Mouse (Mus musculus) heart, embryonic 13.5 days (tissue): Measurements from ENCODE around the gene AI182371. TPM values are rescaled to one million over a fixed set of nuclear protein-coding genes. Genes with fewer than 3 reads are reported as not detected.

Source experiments
- ATAC-seq: fragments of 200-750 bp; cut with Nextera tagmentation; 2 replicates; pipeline ENCODE4 v1.8.0; 2017; ENCODE audit warnings: moderate TSS enrichment; ENCODE audit not compliant: insufficient number of reproducible peaks, low FRiP score, low TSS enrichment; ENCODE audit errors: extremely low read depth
- H3K27ac ChIP-seq: fragments of 300-500 bp; sonication (generic); replicated peaks from 2 replicates; pipeline ENCODE4 v1.5.1; 2015; ENCODE audit warnings: moderate library complexity, mild to moderate bottlenecking, inconsistent platforms
- H3K27me3 ChIP-seq: fragments of 300-500 bp; sonication (generic); replicated peaks from 2 replicates; pipeline ENCODE4 v1.6.1; 2015; ENCODE audit warnings: mild to moderate bottlenecking, inconsistent platforms
- H3K36me3 ChIP-seq: fragments of 300-500 bp; sonication (generic); 2 replicates; pipeline ENCODE4 v1.6.1; 2015; ENCODE audit warnings: mild to moderate bottlenecking, inconsistent platforms
- H3K4me1 ChIP-seq: fragments of 300-500 bp; sonication (generic); 2 replicates; pipeline ENCODE4 v1.6.1; 2015; ENCODE audit warnings: inconsistent platforms
- H3K4me2 ChIP-seq: fragments of 300-500 bp; sonication (generic); 2 replicates; pipeline ENCODE4 v1.6.1; 2015; ENCODE audit warnings: inconsistent platforms, mild to moderate bottlenecking, moderate library complexity
- H3K4me3 ChIP-seq: fragments of 300-500 bp; sonication (generic); 2 replicates; pipeline ENCODE4 v1.5.1; 2015; ENCODE audit warnings: moderate library complexity, mild to moderate bottlenecking, inconsistent platforms
- H3K9ac ChIP-seq: fragments of 300-500 bp; sonication (generic); 2 replicates; pipeline ENCODE4 v1.6.1; 2015; ENCODE audit warnings: inconsistent platforms, mild to moderate bottlenecking, moderate library complexity
- H3K9me3 ChIP-seq: fragments of 300-500 bp; sonication (generic); 2 replicates; pipeline ENCODE4 v1.6.1; 2016; ENCODE audit warnings: inconsistent platforms
- WGBS: fragments of 180-500 bp; shearing (Covaris S2); methylation state at CpG from one replicate; pipeline ENCODE4 v1.1.7; 2015; ENCODE audit warnings: mixed read lengths; 5-methylcytosine and 5-hydroxymethylcytosine counted together
- polyA plus RNA-seq: library from polyadenylated mRNA; unstranded; fragments of >200 nt; fragmentation: Nextera tagmentation; extraction: Ambion mirVana; gene quantifications from 2 replicates; pipeline ENCODE4 v1.2.1, GENCODE M21; 2015

Gene AI182371
- polyA plus RNA-seq, 1 experiment from 2014 or later: 0.35 TPM

DNA sequence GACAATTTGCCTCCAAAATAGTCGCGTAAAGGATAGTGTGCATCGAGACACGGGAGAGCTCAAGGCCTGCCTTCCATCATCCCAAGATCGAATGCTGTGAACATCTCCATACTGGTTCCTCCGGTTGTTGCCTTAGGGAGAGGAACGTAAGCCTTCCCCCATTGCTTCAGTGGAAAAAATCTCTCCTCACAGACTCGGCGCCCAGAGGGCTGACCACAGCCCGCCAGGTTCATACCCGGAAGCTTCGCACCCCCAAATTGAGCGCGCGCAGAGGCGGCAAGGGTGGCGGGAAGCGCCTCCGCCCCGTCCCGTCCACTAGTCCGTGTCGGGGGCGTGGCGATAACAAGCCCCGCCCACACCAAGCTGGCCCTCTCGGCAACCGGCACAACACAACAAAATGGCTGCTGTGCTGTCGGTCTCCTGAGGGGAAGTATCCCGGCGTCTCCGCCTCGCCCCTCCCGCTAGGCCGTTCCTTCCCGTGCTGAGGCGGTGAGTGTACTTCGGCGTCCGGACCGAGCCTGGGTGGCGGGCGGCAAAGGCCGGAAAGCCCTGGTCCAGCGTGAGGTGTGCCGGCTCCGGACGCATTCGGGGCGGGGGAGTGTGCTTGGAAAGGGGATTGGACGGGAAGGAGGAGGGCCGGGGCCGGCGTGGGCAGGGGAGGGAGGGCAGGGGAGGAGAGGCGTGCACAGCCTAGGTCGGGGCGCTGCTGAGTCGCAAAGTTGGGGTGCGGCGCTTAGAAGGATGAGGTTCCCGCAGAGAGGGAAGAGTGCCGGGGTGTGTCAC lies 8.0 kb upstream of the AI182371 start, which contains the start of gene Cntrl:
Cntrl (plus strand) TSS at position 352 of the 783 bp plus-strand sequence.
- peak within 1 kb of the TSS; percentile 75 for H3K4me3 ChIP-seq
- H3K4me1 ChIP-seq: peaks cover 14% of the 10 kb centered on the region
- WGBS: under 1% methylated on average over 62 of the region's 62 CpGs

DNA sequence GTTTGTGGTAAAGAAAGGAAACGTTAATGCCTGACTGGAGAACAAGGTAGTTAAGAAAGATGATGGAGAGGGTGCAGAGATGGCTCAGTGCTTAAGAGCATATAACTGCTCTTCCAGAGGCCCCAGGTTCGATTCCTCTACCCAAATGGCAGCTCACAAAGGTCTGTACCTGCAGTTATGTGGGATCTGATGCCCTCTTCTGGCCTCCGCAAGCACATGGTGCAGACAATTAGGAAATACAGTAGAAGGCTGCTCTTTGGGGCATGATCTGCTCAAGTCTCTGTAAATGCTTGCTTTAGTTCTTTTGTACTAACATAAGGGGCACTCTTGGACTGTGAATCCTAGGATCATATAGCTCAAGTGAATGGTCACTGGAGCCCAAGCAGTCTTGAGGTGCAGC lies 7.4 kb upstream of the AI182371 start:
- peak overlapping the region; percentile 75 for H3K4me3 ChIP-seq
- H3K4me1 ChIP-seq: peaks cover 14% of the 10 kb centered on the region
- H3K4me2 ChIP-seq: peak overlapping the region; percentile 86
- no peaks in the 10 kb centered on the region for H3K27me3 ChIP-seq
- H3K36me3 ChIP-seq: no peaks in the 10 kb centered on the region
- ATAC-seq: no peak
- no peaks in the 10 kb centered on the region for H3K9me3 ChIP-seq
- H3K27ac ChIP-seq: peak overlapping the region; percentile 80
- 36% methylated on average over 3 of the region's 3 CpGs for WGBS
- peak overlapping the region; percentile 84 for H3K9ac ChIP-seq

More for the DNA sequence above, 8.0 kb upstream of the AI182371 start, which contains the start of gene Cntrl:
- Histone ChIP-seq H3K9me3 (no peaks in the 10 kb centered on the region), H3K36me3 (no peaks in the 10 kb centered on the region), H3K9ac (peak within 1 kb of the TSS; percentile 84), H3K27me3 (no peaks in the 10 kb centered on the region), H3K4me2 (peak within 1 kb of the TSS; percentile 86), H3K27ac (peak within 1 kb of the TSS; percentile 80)
- peak; percentile 91 for ATAC-seq

DNA sequence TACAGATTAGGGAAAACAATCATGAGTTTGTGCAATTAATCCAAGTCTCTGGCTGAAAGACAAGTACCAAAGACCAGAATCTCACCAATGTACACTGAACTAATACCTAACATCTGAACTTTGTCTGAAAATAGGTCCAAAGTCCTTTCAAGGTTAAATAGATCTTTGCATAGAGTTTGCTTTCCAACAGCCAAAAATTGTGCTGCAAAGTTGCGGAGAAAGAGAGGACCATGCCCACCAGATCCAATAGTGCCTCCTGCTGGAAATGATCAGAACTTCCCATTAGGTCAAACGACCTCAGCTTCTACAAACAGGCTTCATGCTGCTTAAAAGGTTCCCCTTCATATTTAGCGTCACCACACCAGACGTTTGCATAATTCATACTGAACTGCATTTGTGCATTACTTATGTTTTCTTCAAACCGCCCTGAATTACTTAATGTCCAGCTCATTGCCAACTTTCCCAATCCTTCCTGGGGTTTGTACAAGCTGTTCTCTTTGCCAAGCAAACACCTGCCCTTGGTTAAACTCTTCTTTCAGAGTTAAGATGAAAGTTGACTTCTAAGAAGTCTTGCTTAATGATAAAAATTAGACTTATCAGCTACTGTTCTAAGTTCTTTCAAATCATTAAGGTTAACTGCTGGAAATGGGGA lies 6.8 kb upstream of the AI182371 start:
- Histone ChIP-seq H3K9ac (no peak overlapping the region), H3K27ac (no peak overlapping the region), H3K4me1 (peaks cover 14% of the 10 kb centered on the region), H3K4me3 (no peak overlapping the region), H3K9me3 (no peaks in the 10 kb centered on the region), H3K4me2 (no peak overlapping the region), H3K36me3 (no peaks in the 10 kb centered on the region), H3K27me3 (no peaks in the 10 kb centered on the region)
- WGBS: 51% methylated on average over 5 of the region's 5 CpGs
- no peak for ATAC-seq

DNA sequence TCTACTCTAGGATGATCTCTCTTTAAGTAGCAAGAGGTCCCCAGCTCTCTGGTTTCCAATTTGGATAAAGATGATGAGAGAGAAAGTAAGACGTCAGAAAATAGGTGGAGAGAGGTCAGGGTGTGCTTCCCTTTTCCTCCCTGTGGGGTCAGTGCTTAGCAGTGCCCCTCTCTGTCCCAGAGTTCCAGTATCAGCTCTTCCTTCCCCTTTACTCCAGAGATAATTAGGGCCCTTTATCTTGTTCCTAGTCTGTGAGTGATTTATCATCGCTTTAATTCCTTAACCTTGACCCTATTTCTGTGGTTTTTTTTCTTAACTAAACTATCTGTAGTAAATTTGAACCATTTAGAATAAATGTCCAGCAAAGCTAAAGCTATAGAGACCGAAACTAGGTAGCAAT lies 3.5 kb upstream of the AI182371 start:
- Histone ChIP-seq H3K4me2 (no peak overlapping the region), H3K9ac (no peak overlapping the region), H3K27me3 (no peaks in the 10 kb centered on the region), H3K36me3 (no peaks in the 10 kb centered on the region), H3K27ac (no peak overlapping the region), H3K4me1 (peaks cover 9% of the 10 kb centered on the region), H3K4me3 (no peak overlapping the region), H3K9me3 (no peaks in the 10 kb centered on the region)
- no peak for ATAC-seq
- 52% methylated on average over 3 of the region's 3 CpGs for WGBS

DNA sequence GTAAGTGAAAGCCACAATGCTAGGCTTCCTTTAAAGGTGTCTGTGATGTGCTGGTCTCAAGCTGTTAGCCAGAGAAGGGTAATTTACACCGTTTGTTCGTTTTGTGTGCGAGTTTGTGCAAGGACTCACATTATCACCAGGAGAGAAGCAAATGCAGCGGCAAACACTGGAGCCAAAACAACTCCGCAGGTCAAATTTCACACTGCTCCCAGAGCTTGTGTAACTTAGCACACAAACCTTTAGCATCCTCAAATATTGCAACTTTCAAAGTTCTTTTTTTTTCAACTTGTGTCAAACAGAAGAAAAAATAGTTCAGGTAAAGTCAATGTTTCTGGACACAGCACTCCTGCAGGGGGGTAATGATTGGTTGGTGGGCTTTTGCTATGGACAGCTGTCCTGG lies 2.2 kb upstream of the AI182371 start:
- Histone ChIP-seq H3K27ac (no peak overlapping the region), H3K9me3 (no peaks in the 10 kb centered on the region), H3K4me1 (peaks cover 3% of the 10 kb centered on the region; the same call in 1 of the 2 replicates), H3K9ac (no peak overlapping the region), H3K4me2 (no peak overlapping the region), H3K36me3 (no peaks in the 10 kb centered on the region), H3K4me3 (no peak overlapping the region), H3K27me3 (no peaks in the 10 kb centered on the region)
- 52% methylated on average over 5 of the region's 5 CpGs for WGBS
- no peak for ATAC-seq

DNA sequence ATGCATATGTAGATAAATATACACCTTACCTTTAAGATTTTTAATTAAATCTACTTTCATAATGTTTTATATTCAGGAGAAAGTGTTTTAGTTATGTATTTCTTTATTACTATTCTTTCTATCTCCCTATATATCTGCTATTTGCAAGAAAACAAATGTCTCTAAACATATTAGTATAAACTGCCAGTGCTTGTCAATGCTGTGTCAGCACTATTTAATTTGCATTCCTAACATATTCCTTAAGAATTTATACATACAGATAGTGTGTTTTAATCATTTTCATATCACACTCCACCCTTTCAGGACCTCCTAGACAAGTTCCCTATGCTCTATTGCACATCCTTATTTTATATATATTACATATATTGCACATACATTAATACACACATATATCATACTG lies 1.4 kb upstream of the AI182371 start:
- H3K36me3 ChIP-seq: no peaks in the 10 kb centered on the region; the same call in 1 of the 2 replicates
- H3K4me1 ChIP-seq: peaks cover 3% of the 10 kb centered on the region; the same call in 1 of the 2 replicates
- H3K4me2 ChIP-seq: no peak overlapping the region
- no peaks in the 10 kb centered on the region for H3K27me3 ChIP-seq
- no peak overlapping the region for H3K27ac ChIP-seq
- no peak for ATAC-seq
- no peak overlapping the region for H3K9ac ChIP-seq
- no peaks in the 10 kb centered on the region for H3K9me3 ChIP-seq
- H3K4me3 ChIP-seq: no peak overlapping the region

DNA sequence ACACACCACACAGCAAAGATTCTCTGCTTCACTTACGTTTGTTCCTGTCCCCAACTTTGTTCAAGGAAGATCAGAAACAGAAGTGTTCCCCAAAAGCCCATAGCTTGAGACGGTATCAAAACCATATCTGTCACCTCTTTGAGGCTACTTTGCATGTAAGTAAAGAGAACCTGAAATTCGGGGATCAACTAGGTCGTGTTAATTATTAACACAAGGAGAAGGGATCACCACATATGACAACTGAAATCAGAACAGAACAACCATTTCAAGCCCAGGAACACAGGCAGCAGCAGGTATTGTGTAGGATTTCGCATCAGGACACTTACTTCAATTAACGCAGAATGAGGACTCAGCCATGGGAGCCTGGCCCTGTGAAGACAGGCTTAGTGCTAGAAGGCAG lies 814 bp downstream of the AI182371 start:
- 65% methylated on average over 6 of the region's 6 CpGs for WGBS
- peaks cover 3% of the 10 kb centered on the region; the same call in 1 of the 2 replicates for H3K4me1 ChIP-seq
- H3K36me3 ChIP-seq: no peaks in the 10 kb centered on the region; the same call in 1 of the 2 replicates
- H3K27ac ChIP-seq: peak overlapping the region; percentile 30; the same call in 1 of the 2 replicates
- H3K27me3 ChIP-seq: no peaks in the 10 kb centered on the region
- H3K9ac ChIP-seq: no peak overlapping the region
- H3K9me3 ChIP-seq: no peaks in the 10 kb centered on the region
- ATAC-seq: no peak
- no peak overlapping the region for H3K4me2 ChIP-seq
- no peak overlapping the region for H3K4me3 ChIP-seq

DNA sequence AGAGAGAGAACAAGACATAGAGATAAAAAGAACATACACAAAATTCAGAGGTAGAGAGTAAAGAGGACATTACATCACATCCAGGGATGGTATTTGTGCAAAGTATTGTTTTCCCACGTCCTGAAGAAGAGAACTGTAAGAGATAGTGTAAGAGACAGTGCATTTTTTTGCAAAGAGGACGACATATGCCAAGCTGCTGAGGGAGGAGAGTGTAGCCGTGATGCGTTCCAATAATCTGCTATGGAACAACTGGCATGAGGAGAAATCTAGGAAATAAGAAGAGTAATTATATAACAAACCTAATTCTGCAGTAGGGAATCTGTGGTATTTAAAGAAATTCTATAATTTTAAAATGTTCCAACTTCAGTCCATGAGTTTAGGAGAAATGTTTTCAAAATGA lies 13.9 kb downstream of the AI182371 start:
- Histone ChIP-seq H3K4me2 (no peak overlapping the region), H3K27me3 (no peaks in the 10 kb centered on the region), H3K4me3 (no peak overlapping the region), H3K9ac (no peak overlapping the region), H3K4me1 (no peaks in the 10 kb centered on the region), H3K9me3 (no peaks in the 10 kb centered on the region), H3K36me3 (no peaks in the 10 kb centered on the region), H3K27ac (no peak overlapping the region)
- WGBS: 60% methylated on average over 4 of the region's 4 CpGs
- ATAC-seq: no peak

DNA sequence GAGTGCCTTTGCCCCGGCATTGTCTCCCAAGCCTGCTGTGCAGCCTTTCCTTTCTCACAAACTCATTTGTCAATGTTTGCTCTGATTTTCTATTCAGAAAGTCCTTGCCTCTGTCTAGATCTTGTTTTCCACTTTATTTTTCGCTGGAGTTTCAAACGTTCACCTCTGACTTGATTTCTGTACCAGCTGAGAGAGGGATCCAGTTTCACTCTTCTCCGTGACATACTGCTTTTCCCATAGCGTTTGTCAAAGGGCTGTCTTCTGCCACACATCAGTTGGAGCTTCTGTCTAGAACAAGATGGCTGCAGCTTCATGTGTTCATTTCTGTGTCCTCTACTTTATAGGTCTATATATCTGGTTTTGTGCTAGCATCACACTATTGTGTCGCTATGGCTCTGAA lies 22.2 kb downstream of the AI182371 start:
- Histone ChIP-seq H3K27ac (no peak overlapping the region), H3K4me1 (no peaks in the 10 kb centered on the region), H3K9ac (no peak overlapping the region), H3K36me3 (no peaks in the 10 kb centered on the region), H3K9me3 (no peaks in the 10 kb centered on the region), H3K27me3 (no peaks in the 10 kb centered on the region), H3K4me3 (no peak overlapping the region), H3K4me2 (no peak overlapping the region)
- 65% methylated on average over 6 of the region's 6 CpGs for WGBS
- no peak for ATAC-seq

DNA sequence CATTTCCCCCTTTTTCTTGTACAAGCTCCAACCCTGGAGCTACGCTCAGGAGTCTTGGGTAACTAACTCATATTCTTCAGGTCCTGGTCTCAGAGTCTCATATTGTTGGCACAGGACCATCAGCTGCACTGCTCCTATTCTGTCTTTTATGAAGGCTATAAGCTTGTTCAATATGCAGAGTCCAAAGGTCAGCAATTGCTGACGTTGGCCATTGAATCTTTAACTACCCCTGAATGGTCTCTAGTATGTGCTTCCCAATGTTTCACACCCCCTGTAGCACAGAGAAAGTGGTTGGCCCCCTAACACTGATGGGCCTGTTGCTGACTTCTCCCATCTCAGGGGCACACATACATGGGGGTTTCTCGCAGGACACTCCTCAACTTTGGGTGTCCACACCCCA lies 27.0 kb downstream of the AI182371 start:
- Histone ChIP-seq H3K9ac (no peak overlapping the region), H3K27ac (no peak overlapping the region), H3K4me2 (no peak overlapping the region), H3K9me3 (peaks cover 5% of the 10 kb centered on the region; the same call in 1 of the 2 replicates), H3K36me3 (no peaks in the 10 kb centered on the region), H3K4me3 (no peak overlapping the region), H3K27me3 (no peaks in the 10 kb centered on the region), H3K4me1 (no peaks in the 10 kb centered on the region)
- no peak for ATAC-seq
- 88% methylated on average over 3 of the region's 3 CpGs for WGBS

DNA sequence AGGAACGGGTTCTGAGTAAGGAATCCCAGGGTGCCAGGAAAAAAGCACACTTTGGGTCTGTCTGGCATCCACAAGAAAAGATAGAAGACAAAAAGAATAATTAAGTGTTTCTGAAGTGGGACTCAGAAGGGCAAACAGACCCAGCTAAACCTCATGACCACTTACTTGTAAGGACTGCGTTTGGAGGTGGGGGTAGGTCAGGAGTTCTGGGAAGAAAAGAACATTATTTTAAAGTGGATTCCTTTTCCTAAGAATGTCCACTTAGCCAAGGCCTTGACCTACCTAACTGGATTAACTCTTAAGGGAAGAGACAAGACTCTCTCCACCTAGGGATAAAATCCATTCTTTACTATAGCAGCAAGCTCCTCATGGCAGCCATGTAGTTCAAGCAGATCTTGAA lies 28.8 kb downstream of the AI182371 start:
- Histone ChIP-seq H3K9me3 (peaks cover 5% of the 10 kb centered on the region; the same call in 1 of the 2 replicates), H3K4me3 (no peak overlapping the region), H3K4me2 (no peak overlapping the region), H3K4me1 (no peaks in the 10 kb centered on the region), H3K36me3 (no peaks in the 10 kb centered on the region), H3K9ac (no peak overlapping the region), H3K27me3 (no peaks in the 10 kb centered on the region), H3K27ac (no peak overlapping the region)
- WGBS: 70% methylated on average over 2 of the region's 2 CpGs
- no peak for ATAC-seq
